Mouse (Mus musculus): ENCODE measurements at regions not wholly inside any gene's neighbourhood (a gene's known extent, or its start where the extent isn't known, plus 50 kb on each side); places are given as distances from the start of the nearest gene placed in this dataset.

DNA sequence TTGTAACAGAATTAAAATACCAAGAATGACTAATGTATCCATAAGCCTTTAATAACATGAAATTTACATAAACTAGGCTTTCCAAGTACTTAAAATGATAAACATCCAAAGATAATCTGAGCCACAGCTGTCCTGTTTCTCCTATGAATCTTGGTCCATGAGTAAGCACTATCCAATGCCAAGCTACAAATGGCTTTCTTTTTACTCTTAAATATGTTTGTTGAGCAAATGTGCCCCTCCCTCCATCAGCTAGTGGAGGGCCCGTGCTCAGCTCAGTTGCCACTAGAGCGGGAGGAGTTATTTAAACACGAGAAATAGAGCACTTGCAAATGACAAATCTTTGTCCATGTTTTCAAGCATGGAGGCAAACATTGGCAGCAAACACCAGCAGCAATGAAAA is 247.9 kb downstream of the Olfr1505 start:
- TF ChIP-seq CTCF (IDR thresholded peaks at IDR 0.05; ENCODE audit: low read depth) (no peak), EP300 (IDR thresholded peaks at IDR 0.05; ENCODE audit: low read depth) (no peak)
